Mouse (Mus musculus): Measurements from ENCODE around the gene Vps18.

Vps18 gene

DNA sequence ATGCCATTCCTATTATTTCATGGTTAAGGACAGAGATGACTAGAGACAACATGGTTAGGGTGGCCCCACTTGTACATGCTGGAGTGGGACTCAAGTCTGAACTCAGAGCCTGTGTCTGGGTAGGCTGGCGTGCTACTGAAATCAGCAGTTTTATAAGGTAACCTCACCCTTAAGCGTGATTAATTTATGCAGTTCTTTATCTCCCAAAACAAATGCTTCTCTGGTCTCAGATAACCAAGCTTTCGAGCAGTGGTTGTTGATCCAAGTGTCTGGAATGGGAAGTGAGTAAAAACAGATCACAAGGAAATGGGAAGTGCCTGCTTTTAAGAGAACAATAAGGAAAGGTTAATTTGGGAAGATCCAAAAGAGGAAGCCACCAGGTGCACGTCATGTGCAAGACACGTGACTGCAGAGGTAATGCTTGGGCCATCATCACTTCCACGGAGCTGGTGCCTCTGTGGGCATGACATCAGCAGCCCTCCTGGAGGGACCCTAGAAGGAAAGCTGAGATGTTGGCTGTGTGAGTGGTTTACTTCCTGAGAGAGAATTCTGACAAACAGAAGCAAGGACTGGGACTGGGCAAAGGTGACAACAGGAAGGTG is 56.1 kb downstream of the Vps18 start:
- no peak for DNase-seq (ENCODE audit: low spot score in 2 of 2)

Data from frontal cortex, postnatal 14 days (tissue).